ENCODE assay signal across 16 mouse cellular contexts in the genomic region with DNA sequence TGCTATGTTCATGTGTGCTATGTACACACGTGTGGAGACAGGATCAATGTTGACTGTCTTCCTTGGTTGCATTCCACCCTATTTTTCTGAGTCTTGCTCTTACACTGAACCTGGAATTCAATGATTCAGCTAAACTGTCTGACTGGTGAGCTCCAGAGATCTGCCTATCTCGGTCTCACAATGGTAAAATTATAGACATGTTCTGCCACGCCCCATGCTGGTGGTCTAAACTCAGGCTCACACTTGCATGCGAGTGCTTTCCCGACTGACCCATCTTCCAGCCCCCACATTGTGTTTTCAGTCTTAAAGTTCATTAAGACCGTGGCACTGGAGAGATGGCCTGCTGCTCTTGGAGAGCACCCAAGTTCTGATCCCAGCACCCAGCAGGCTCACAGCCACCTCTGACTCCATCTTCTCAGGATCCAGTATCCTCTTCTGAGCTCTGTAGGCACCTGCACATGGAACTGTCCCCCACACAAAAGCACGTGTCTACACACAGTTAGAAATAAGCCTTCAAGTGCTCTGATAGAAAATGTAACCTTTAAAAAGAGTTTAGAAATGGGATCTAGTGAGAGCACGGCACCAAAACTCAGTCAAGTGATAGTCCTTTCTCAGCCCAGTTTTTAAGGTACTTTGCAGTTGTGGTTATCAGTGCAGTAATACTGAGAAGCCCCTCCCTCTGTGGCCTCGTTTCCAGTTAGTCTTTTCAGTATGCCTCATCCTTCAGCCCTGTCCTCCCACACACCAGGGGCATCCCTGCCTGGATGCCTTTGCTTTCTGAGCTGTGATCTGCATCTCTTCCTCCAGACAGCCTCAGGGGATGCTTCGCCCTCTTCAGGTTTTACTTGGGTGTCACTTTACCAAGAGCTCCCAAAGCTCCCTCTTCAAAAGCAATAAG. TPM values are rescaled to one million over a fixed set of nuclear protein-coding genes. Genes with fewer than 3 reads are reported as not detected.
DNase-seq lines count a peak whose midpoint lies in the region; ATAC-seq and TF ChIP-seq lines count a peak whose summit lies in the region.
"Had no signal": no experiment of that assay in that cellular context is flagged by ENCODE, and none has a peak within 500 bp of the region (broad histone marks: within the 10 kb centered on the region; RNA-seq: fewer than 3 reads in every experiment).

No protein-coding gene starts in this region.

- H3K4me2 ChIP-seq in liver, postnatal 0 days (ENCODE audit: low read depth, low read length): no peak overlapping the region
- no peak overlapping the region for H3K4me2 ChIP-seq in neural tube, embryonic 15.5 days
- H3K4me2 ChIP-seq: embryonic facial prominence, embryonic 12.5 days; forebrain, embryonic 13.5 days; heart, embryonic 11.5 days; limb, embryonic 15.5 days; neural tube, embryonic 12.5 days had no signal

- no peaks in the 10 kb centered on the region for H3K9me3 ChIP-seq in liver, postnatal 0 days (ENCODE audit: low read length)
- no peaks in the 10 kb centered on the region for H3K9me3 ChIP-seq in neural tube, embryonic 15.5 days (replicated peaks)
- H3K9me3 ChIP-seq: embryonic facial prominence, embryonic 12.5 days; forebrain, embryonic 13.5 days; limb, embryonic 15.5 days; neural tube, embryonic 12.5 days had no signal

- 70% methylated on average over 10 of the region's 10 CpGs for WGBS in liver, postnatal 0 days (ENCODE audit: insufficient replicate concordance)
- WGBS in neural tube, embryonic 15.5 days: 85% methylated on average over 10 of the region's 10 CpGs

- peaks cover 64% of the 10 kb centered on the region for H3K36me3 ChIP-seq in liver, postnatal 0 days (replicated peaks; ENCODE audit: insufficient read depth, low read length)
- peaks cover 60% of the 10 kb centered on the region for H3K36me3 ChIP-seq in neural tube, embryonic 15.5 days

- TF ChIP-seq CTCF in liver, postnatal 0 days (IDR thresholded peaks at IDR 0.05; ENCODE audit: low read depth): no peak

- no peak for TF ChIP-seq EP300 in liver, postnatal 0 days (IDR thresholded peaks at IDR 0.05; ENCODE audit: low read depth)

- no peak overlapping the region for H3K27ac ChIP-seq in liver, postnatal 0 days (ENCODE audit: low read depth)
- H3K27ac ChIP-seq in neural tube, embryonic 15.5 days (replicated peaks): no peak overlapping the region
- H3K27ac ChIP-seq: embryonic facial prominence, embryonic 12.5 days; forebrain, embryonic 13.5 days; limb, embryonic 15.5 days; neural tube, embryonic 12.5 days had no signal

- DNase-seq in cerebellum, adult 18-20 months: peak; percentile 41 to 43
- DNase-seq in cerebellum, postnatal 4 days (ENCODE audit: low spot score in 2 of 2): no peak
- peak; percentile 54 for DNase-seq in liver
- no peak for DNase-seq in liver, postnatal 0 days
- peak; percentile 47 to 51 for DNase-seq in cerebellum, postnatal 25 days
- DNase-seq in layer of hippocampus, adult 11-12 months (ENCODE audit: low spot score): no peak
- DNase-seq: kidney, postnatal 10 days; lung, postnatal 36 days; midbrain, embryonic 14.5 days had no signal

- H3K9ac ChIP-seq in liver, postnatal 0 days (replicated peaks): no peak overlapping the region
- H3K9ac ChIP-seq in neural tube, embryonic 15.5 days (replicated peaks): no peak overlapping the region
- H3K9ac ChIP-seq: embryonic facial prominence, embryonic 12.5 days; forebrain, embryonic 13.5 days; limb, embryonic 15.5 days; neural tube, embryonic 12.5 days had no signal

- H3K4me3 ChIP-seq in liver, postnatal 0 days (ENCODE audit: low read depth, low read length): no peak overlapping the region
- no peak overlapping the region for H3K4me3 ChIP-seq in neural tube, embryonic 15.5 days (replicated peaks)
- H3K4me3 ChIP-seq: embryonic facial prominence, embryonic 12.5 days; forebrain, embryonic 13.5 days; limb, embryonic 15.5 days; neural tube, embryonic 12.5 days had no signal

- no peak for ATAC-seq in liver, postnatal 0 days
- ATAC-seq in megakaryocyte-erythroid progenitor cell, adult 5-6 weeks (replicated peaks; ENCODE audit: low FRiP score, low TSS enrichment, poor library complexity, severe bottlenecking): peak; percentile 41; the same call in 1 of the 2 replicates
- no peak for ATAC-seq in neural tube, embryonic 15.5 days (ENCODE audit: low FRiP score)
- ATAC-seq: forebrain, embryonic 13.5 days had no signal

- no peaks in the 10 kb centered on the region for H3K27me3 ChIP-seq in liver, postnatal 0 days (ENCODE audit: insufficient read depth, low read length)
- H3K27me3 ChIP-seq in neural tube, embryonic 15.5 days (replicated peaks): no peaks in the 10 kb centered on the region
- H3K27me3 ChIP-seq: embryonic facial prominence, embryonic 12.5 days; forebrain, embryonic 13.5 days; limb, embryonic 15.5 days; neural tube, embryonic 12.5 days had no signal

- H3K4me1 ChIP-seq in liver, postnatal 0 days (ENCODE audit: insufficient read depth): no peaks in the 10 kb centered on the region
- H3K4me1 ChIP-seq in neural tube, embryonic 15.5 days: no peaks in the 10 kb centered on the region
- H3K4me1 ChIP-seq: embryonic facial prominence, embryonic 12.5 days; forebrain, embryonic 13.5 days; limb, embryonic 15.5 days; neural tube, embryonic 12.5 days had no signal

RNA-seq across cellular contexts. Expression of a gene that starts 37.4 kb away (rescaled TPM):
- 1.2 and 1.9 TPM in 2 replicates for polyA plus RNA-seq in liver, postnatal 0 days (2015; fragmentation: Nextera tagmentation; extraction: Ambion mirVana)
- 41.1 and 42.8 TPM in 2 replicates for total RNA-seq in megakaryocyte-erythroid progenitor cell, adult 5-6 weeks (2014; fragmentation: Nextera tagmentation)
- 17.2 and 17.8 TPM in 2 replicates for total RNA-seq in megakaryocyte-erythroid progenitor cell, adult 5-6 weeks (2017)
- 2.5 TPM in 2 replicates for polyA plus RNA-seq in neural tube, embryonic 15.5 days (2015; fragmentation: Nextera tagmentation; extraction: Ambion mirVana)

Comparison
In these comparisons a context has a peak if more than half of its experiments do, and no peak if none do; other contexts are left out.
1. DNase-seq: peak in cerebellum, adult 18-20 months (2 of 2), liver (single experiment) and cerebellum, postnatal 25 days (2 of 2); none in cerebellum, postnatal 4 days (0 of 2), liver, postnatal 0 days (single experiment) and layer of hippocampus, adult 11-12 months (single experiment).